Mouse (Mus musculus) intestine, embryonic 15.5 days (tissue): ENCODE data around the gene Olfr1451. TPM values are rescaled to one million over a fixed set of nuclear protein-coding genes. Genes with fewer than 3 reads are reported as not detected.
"Not testable (repeated sequence)": the region's sequence is repeated elsewhere in the genome, so short reads cannot be mapped to it uniquely, and the experiment has no call there.

Experiments
- ATAC-seq: fragments of 200-750 bp; cut with Nextera tagmentation; 2 replicates; pipeline ENCODE4 v1.8.0; 2017; ENCODE audit warnings: moderate TSS enrichment, moderate library complexity
- H3K27ac ChIP-seq: fragments of 300-500 bp; sonication (generic); 2 replicates; pipeline ENCODE4 v1.5.1; 2015; ENCODE audit warnings: mild to moderate bottlenecking, inconsistent platforms
- H3K27me3 ChIP-seq: fragments of 300-500 bp; sonication (generic); replicated peaks from 2 replicates; pipeline ENCODE4 v1.6.1; 2015; ENCODE audit warnings: inconsistent platforms
- H3K36me3 ChIP-seq: fragments of 300-500 bp; sonication (generic); 2 replicates; pipeline ENCODE4 v1.6.1; 2015; ENCODE audit warnings: inconsistent platforms
- H3K4me1 ChIP-seq: fragments of 300-500 bp; sonication (generic); replicated peaks from 2 replicates; pipeline ENCODE4 v1.6.1; 2015; ENCODE audit warnings: inconsistent platforms
- H3K4me2 ChIP-seq: fragments of 300-500 bp; sonication (generic); replicated peaks from 2 replicates; pipeline ENCODE4 v1.6.1; 2015; ENCODE audit warnings: mild to moderate bottlenecking, inconsistent platforms
- H3K4me3 ChIP-seq: fragments of 300-500 bp; sonication (generic); replicated peaks from 2 replicates; pipeline ENCODE4 v1.5.1; 2015; ENCODE audit warnings: inconsistent platforms
- H3K9ac ChIP-seq: fragments of 300-500 bp; sonication (generic); 2 replicates; pipeline ENCODE4 v1.6.1; 2015; ENCODE audit warnings: inconsistent platforms
- H3K9me3 ChIP-seq: fragments of 300-500 bp; sonication (generic); 2 replicates; pipeline ENCODE4 v1.6.1; 2016; ENCODE audit warnings: inconsistent platforms
- WGBS: fragments of 180-500 bp; shearing (Covaris S2); methylation state at CpG from one replicate; pipeline ENCODE4 v1.1.7; 2015; 5-methylcytosine and 5-hydroxymethylcytosine counted together
- polyA plus RNA-seq: library from polyadenylated mRNA; unstranded; fragments of >200 nt; fragmentation: Nextera tagmentation; extraction: Ambion mirVana; gene quantifications from 2 replicates; pipeline ENCODE4 v1.2.1, GENCODE M21; 2015

Gene Olfr1451
- polyA plus RNA-seq: not detected in 2 replicates

GRCm38 (mm10) chr19:12994714-12995113 lies at the start of gene Olfr1451:
TSS of gene Olfr1451 (plus strand) at chr19:12995014.
- H3K4me1 ChIP-seq: no peaks in the 10 kb centered on the region
- no peaks in the 10 kb centered on the region for H3K36me3 ChIP-seq
- 82% methylated on average over 2 of the region's 2 CpGs for WGBS
- ATAC-seq: no peak
- no peak within 1 kb of the TSS for H3K4me3 ChIP-seq
- no peaks in the 10 kb centered on the region for H3K27me3 ChIP-seq
- no peaks in the 10 kb centered on the region for H3K9me3 ChIP-seq
- no peak within 1 kb of the TSS for H3K9ac ChIP-seq
- H3K4me2 ChIP-seq: no peak within 1 kb of the TSS
- no peak within 1 kb of the TSS for H3K27ac ChIP-seq

- no peak for ATAC-seq
- Histone ChIP-seq H3K4me1 (no peaks in the 10 kb centered on the region), H3K4me3 (no peak within 1 kb of the TSS), H3K9me3 (no peaks in the 10 kb centered on the region), H3K27me3 (no peaks in the 10 kb centered on the region), H3K36me3 (no peaks in the 10 kb centered on the region), H3K27ac (no peak within 1 kb of the TSS), H3K9ac (no peak within 1 kb of the TSS), H3K4me2 (no peak within 1 kb of the TSS)
- WGBS: 90% methylated on average over 1 of the region's 1 CpGs
Measured at GRCm38 (mm10) chr19:12949958-12950357, 44.9 kb upstream of the Olfr1451 start, which contains the start of gene Olfr1450. TSS of gene Olfr1450 (plus strand) at chr19:12950258.

GRCm38 (mm10) chr19:12970082-12970481 lies 24.7 kb upstream of the Olfr1451 start:
- H3K27ac ChIP-seq, H3K9ac ChIP-seq, H3K4me1 ChIP-seq, H3K36me3 ChIP-seq, ATAC-seq, H3K4me2 ChIP-seq, H3K9me3 ChIP-seq, H3K4me3 ChIP-seq, H3K27me3 ChIP-seq: not testable (repeated sequence)
- WGBS: 82% methylated on average over 5 of the region's 5 CpGs

GRCm38 (mm10) chr19:12992316-12992715 lies 2.5 kb upstream of the Olfr1451 start:
- not testable (repeated sequence) for H3K27me3 ChIP-seq, H3K36me3 ChIP-seq, H3K4me1 ChIP-seq, H3K9ac ChIP-seq, H3K9me3 ChIP-seq, ATAC-seq, H3K4me2 ChIP-seq, H3K4me3 ChIP-seq, H3K27ac ChIP-seq
- WGBS: 89% methylated on average over 4 of the region's 4 CpGs

GRCm38 (mm10) chr19:13028227-13028626 lies 33.4 kb downstream of the Olfr1451 start, which contains the start of gene Olfr1453:
TSS of gene Olfr1453 (minus strand) at chr19:13028327.
- no peak for ATAC-seq
- Histone ChIP-seq H3K9ac (no peak within 1 kb of the TSS), H3K4me2 (no peak within 1 kb of the TSS), H3K36me3 (no peaks in the 10 kb centered on the region), H3K4me1 (no peaks in the 10 kb centered on the region), H3K27ac (no peak within 1 kb of the TSS), H3K4me3 (no peak within 1 kb of the TSS), H3K9me3 (no peaks in the 10 kb centered on the region), H3K27me3 (no peaks in the 10 kb centered on the region)
- WGBS: 53% methylated on average over 1 of the region's 1 CpGs

Other genes with a start within 250 kb of the Olfr1451 start
- 0.82 and 1.4 TPM in 2 replicates for gene Cntf, start 229.4 kb upstream of the Olfr1451 start, polyA plus RNA-seq
- gene Zfp91, start 198.9 kb upstream of the Olfr1451 start, polyA plus RNA-seq: 14.0 and 15.4 TPM in 2 replicates
- gene Lpxn, start 198.8 kb upstream of the Olfr1451 start, polyA plus RNA-seq: 2.3 and 3.0 TPM in 2 replicates
- gene Gm5244, start 148.3 kb upstream of the Olfr1451 start, polyA plus RNA-seq: not detected in 2 replicates
- gene Olfr1444, start 137.7 kb upstream of the Olfr1451 start, polyA plus RNA-seq: not detected in 2 replicates
- gene Olfr1445, start 111.2 kb upstream of the Olfr1451 start, polyA plus RNA-seq: not detected in 2 replicates
- gene Olfr1446, start 101.5 kb upstream of the Olfr1451 start, polyA plus RNA-seq: not detected in 2 replicates
- not detected in 2 replicates for gene Olfr1447, start 91.3 kb upstream of the Olfr1451 start, polyA plus RNA-seq
- not detected in 2 replicates for gene Olfr1448, start 70.6 kb upstream of the Olfr1451 start, polyA plus RNA-seq
- gene Olfr1449, start 64.2 kb upstream of the Olfr1451 start, polyA plus RNA-seq: not detected in 2 replicates
- not detected in 2 replicates for gene Olfr1450, start 44.8 kb upstream of the Olfr1451 start, polyA plus RNA-seq
- not detected in 2 replicates for gene Olfr1453, start 33.3 kb downstream of the Olfr1451 start, polyA plus RNA-seq
- gene Olfr1454, start 65.6 kb downstream of the Olfr1451 start, polyA plus RNA-seq: not detected in 2 replicates
- not detected in 2 replicates for gene Olfr1457, start 102.9 kb downstream of the Olfr1451 start, polyA plus RNA-seq
- gene Olfr1458, start 111.8 kb downstream of the Olfr1451 start, polyA plus RNA-seq: not detected in 2 replicates
- gene Olfr1459, start 154.5 kb downstream of the Olfr1451 start, polyA plus RNA-seq: not detected in 2 replicates
- gene Olfr1461, start 168.0 kb downstream of the Olfr1451 start, polyA plus RNA-seq: not detected in 2 replicates
- not detected in 2 replicates for gene Olfr1462, start 190.7 kb downstream of the Olfr1451 start, polyA plus RNA-seq
- gene Olfr1463, start 236.3 kb downstream of the Olfr1451 start, polyA plus RNA-seq: not detected in 2 replicates